Mouse (Mus musculus): ENCODE measurements at regions not wholly inside any gene's neighbourhood (a gene's known extent, or its start where the extent isn't known, plus 50 kb on each side); places are given as distances from the start of the nearest gene placed in this dataset.

- DNase-seq = no peak
These were observed 56.6 kb upstream of the Mef2a start for GRCm38 (mm10) chr7:67429008-67429873.

- no peak for DNase-seq
These were observed 55.7 kb upstream of the Mef2a start for GRCm38 (mm10) chr7:67428388-67428787.

GRCm38 (mm10) chr7:67426076-67426475 is 53.4 kb upstream of the Mef2a start:
- DNase-seq = no peak

GRCm38 (mm10) chr7:67425581-67425980 is 52.9 kb upstream of the Mef2a start:
- no peak for DNase-seq

GRCm38 (mm10) chr7:67424810-67425485 is 52.3 kb upstream of the Mef2a start:
- no peak for DNase-seq

Measured in right cerebral cortex, adult 18-20 months (tissue).